Mouse (Mus musculus) gastrocnemius, postnatal 36 days (tissue): ENCODE data around the gene Ntm. TPM values are rescaled to one million over a fixed set of nuclear protein-coding genes. Genes with fewer than 3 reads are reported as not detected.

Experiments
- DNase-seq, 2 experiments: peaks; one replicate each; pipeline ENCODE4 v3.0.0; 2022
- intact Hi-C: fragments of 180-260 bp; cut with DNase I; formaldehyde crosslinking; loops from one replicate; pipeline ENCODE4 v1.15.1; 2025
- total RNA-seq, 2 experiments: library from RNA; stranded (reverse); gene quantifications; 2 replicates each; pipeline ENCODE4 v1.2.3; 2021

The Ntm gene
- total RNA-seq, 2 experiments from 2014 or later, result 0.64 to 1.5 TPM

DNA sequence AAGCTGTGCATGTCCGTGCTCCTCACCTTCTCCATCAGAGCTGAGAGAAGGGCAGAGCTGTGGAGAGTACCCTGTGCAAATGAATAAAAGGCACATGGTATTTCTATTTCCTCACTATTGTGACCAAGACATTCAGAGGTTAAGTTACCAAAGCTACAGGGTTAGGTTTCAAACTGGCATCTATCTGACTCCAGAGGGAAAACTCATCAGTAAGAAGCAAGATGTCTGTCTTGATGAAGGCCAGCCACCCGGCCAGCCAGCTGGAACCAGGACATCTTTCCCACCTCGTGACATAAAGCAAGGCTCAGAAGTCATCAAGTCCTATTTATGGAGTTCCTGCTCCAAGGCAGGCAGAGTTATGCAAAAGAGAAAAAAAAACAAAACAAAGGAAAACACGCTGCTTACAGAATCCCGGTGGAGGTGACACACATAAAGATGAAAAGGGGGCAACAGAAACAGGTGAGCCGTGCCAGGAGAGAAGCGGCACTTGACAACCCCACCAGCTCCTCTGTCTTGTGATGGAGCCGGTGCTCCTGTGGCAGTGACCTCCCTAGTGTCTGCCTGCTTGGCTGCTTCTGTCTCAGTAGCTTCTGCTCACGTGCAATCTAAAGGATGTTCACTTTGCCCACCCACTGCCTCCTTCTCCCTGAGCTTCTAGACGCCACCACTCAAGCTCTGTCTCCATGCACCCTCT, 694.2 kb downstream of the Ntm start:
- no peak for DNase-seq
- intact Hi-C loops, result no loop called here

DNA sequence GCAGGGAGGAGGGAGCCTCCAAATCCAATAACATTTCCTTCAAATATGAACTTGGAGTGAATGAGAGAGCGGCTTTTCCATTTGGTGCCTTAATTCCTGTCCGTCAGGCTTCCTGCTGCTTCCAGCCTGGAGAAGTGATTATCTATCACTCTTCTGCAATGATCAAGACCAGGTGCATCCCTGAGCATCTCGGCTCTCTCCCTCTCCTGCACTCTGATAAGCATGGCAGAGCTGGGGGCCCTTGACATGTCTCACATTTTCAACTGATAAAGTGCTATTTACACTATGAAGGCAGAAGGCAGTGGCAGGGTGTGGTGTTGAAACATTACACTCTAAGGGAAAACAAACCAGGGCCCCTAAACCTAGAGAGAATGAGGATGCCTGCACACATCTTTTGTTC, 695.3 kb downstream of the Ntm start:
- intact Hi-C loops, result no loop called here
- DNase-seq, result no peak

DNA sequence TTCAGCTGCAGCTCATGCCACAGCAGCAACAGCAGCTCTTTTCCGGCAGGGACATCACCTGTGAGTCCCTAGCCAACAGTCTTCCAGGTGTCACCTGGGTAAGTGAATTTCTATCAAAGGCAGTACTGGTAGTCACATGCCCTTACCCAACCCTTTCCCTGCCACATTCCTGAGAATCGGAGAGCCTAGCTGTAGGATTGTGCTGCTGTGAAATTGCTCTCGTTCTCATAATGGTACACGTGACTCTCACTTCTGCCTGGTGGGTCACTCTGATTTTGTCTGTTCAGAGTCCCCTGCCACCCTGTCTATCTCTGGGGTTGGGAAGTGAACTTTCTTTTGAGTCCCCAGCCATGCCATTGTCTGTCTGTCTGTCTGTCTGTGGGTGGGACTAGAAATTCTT, 697.8 kb downstream of the Ntm start:
- intact Hi-C loops, result no loop called here
- no peak for DNase-seq

DNA sequence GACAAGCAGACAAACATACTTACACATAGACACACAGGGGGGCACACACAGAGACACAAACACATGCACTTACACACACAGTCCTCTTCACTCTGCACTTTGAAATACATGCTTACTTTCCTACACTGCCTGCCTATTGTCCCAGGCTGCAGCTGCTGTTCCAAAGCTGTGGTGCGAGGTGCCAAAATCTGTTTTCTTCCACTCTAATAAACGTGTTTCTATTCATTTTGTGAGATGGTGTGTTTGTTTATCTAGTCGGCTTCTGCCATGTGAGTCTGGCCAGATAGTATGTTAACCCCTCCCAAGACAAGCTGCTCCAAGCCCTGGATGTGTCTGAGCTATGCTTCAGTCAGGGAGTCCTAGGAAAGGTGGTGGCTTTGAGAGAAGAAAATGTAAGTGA, 700.1 kb downstream of the Ntm start:
- no peak for DNase-seq
- intact Hi-C loops, result no loop called here

DNA sequence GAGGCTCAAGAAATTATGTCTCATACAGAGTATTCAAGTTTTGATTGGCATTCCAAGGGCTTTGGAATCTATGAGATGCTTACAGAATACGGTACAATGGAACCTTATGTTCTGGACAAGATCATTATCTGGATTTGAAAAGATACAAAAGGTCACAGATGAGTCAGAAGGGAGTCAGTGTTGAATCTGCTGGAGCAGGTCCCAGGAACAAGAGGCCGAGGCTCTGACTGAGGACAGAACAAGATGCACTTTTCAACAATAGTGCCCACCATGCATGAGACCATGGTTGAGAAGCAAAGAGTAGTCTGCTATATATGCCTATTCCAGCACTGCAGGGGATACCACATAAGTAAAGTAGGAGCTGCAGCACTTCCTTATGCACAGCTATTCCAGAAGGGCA, 710.1 kb downstream of the Ntm start:
- intact Hi-C loops, result no loop called here

DNA sequence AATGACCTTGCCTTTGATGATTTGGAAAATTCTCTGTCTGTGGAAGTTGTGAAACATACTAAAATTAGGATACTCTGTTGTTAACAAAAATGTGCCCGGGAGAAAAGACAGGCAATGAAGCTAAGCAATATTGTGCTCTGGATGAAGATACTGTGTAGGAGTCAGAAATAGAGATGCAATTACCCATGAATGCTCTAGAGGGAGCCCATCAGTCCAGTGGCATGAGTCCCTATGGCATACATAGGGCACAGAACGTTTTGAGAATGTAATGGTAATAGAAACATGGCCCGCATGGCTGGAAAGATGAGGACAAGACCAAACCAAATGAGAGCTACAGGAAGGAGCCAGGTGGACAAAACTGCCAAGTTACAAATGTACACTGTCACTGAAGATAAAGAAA, 712.1 kb downstream of the Ntm start:
- DNase-seq, result no peak
- intact Hi-C loops, result no loop called here

More for the DNA sequence above, 710.1 kb downstream of the Ntm start:
- no peak for DNase-seq

DNA sequence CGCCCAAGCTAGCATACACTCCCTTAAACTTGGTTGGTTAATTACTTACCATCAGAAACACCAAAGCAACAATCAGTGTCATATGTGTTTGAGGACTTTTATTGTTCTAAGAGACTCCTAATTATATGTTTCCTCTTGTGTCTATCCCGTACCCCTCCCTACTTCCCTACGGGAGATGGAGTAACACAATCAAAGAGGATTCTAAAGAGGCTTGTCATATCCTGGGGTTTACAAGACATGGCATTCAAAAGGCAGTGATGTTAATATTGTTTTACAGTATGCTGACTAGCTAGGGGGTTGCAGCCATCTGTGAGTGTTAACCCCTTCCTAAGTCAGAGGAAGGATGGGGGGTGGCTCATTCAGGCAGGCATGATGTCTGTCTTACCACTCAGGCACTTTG, 715.1 kb downstream of the Ntm start:
- DNase-seq, result no peak
- intact Hi-C loops, result no loop called here

DNA sequence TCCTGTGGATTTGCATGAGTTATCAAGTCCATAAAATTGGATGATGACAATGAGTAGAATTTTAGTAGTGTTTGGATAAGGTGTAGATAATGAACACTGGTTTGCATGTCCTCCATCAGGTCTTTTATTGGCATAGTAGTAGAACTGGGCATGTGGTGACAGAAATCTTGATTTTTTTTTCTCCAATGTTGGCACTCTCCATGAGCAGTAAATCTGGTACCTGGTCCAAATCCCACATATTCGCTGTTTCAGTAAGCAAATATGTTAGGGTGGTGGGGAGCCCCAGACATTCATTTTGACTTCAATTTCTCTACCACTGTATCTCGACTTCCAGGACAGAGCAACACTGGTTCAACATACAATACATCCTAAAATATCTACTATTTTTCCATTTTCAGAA, 718.9 kb downstream of the Ntm start:
- DNase-seq, result no peak
- intact Hi-C loops, result no loop called here

DNA sequence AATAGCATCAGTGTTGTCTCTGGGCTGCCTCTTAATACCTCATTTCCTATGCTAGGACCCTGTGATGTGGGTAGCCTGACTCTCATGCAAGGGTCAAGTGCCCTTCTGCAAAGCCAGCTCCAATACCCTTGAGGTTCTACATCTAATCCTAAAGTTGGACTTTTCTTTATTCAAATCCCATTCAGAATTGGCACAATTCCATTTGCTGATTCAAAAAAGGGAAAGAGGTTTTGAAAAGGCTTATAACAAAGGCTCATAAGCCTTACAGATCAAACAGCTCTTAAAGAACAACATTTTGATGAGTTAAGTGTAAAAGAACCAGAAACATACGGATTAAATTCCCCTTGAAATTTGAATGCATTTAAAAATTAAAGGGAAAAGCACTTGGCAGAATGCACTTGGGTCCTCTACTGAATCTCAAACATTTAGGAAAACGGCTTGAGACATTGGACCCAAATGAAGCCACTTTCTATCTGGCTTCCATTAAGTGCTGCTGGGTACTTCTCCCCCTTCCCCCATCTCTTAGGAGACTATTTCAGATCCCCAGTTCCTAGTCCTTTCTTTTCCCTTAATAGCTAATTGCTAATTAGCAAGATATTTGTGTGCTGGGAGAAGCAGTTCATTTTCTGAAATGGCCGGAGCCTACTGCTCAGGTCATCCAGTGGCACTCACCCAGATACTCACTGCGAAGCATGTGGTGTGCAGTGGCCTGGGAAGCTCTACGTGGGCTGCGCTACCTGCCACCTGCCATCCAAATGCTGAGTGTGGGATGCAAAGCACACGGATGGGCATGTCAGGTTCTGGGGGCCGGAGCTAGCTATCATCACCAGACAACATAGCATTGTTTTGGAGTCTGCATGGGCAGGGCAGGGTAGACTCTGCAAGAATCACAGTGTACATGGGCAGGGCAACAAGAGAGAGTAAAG, 720.2 kb downstream of the Ntm start:
- DNase-seq, result no peak
- intact Hi-C loops, result no loop called here

DNA sequence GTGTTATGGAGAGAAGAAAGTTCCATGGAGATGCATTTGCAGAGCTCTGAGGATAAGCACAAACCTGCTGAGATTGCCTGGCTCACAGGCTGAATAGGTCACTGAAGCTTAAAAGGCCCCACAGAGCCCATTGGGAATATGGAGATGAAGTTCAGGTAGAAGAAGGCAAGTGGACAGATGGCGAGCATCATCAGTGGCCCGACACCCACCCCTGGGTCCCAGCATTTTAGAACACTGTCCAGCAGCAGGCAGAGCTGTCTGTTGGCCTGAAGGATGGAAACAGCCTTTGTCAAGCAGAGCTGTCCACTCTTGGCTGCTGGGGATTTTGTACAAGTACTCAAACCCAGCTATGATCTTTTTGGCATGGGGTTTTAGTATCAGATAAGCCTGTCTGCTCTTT, 722.1 kb downstream of the Ntm start:
- intact Hi-C loops, result no loop called here

DNA sequence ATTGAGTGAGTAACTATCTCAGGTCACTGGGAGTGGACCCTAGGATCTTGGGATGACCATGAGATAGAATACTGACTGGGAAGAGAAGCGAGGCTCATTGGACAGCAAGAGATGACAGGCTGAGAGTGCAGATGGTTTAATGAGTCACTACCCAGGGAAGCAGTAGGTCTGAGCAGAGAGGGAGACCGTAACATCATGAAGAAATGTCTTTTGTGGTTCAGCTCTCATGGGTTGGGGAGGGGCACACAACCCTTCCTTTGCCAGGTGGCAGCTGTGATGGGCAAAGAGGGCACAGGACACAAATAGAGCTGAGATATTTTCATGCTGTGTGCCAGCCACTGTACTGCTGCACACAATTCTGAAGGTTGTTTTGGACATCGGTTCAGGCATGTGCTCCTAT, 724.0 kb downstream of the Ntm start:
- intact Hi-C loops, result no loop called here
- DNase-seq, result no peak

More for the DNA sequence above, 722.1 kb downstream of the Ntm start:
- no peak for DNase-seq

DNA sequence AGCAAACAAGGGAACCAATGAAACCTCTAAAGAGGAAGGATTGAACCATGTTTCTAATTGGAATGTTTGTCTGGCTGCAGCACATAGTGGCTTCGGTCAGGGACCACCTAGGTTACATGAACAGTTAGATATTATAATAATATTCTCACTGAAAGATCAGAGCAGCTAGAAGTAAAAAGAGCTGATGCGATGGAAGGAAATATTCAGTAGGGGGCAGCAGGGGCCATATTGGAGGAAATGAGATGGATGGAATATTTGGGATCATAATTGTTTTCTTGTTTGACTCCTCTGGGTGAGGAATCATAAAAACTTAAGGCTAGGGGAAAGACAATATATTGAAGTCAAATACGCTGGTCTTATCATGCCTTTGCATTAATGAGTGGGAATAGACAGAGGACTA, 726.2 kb downstream of the Ntm start:
- intact Hi-C loops, result no loop called here
- no peak for DNase-seq

DNA sequence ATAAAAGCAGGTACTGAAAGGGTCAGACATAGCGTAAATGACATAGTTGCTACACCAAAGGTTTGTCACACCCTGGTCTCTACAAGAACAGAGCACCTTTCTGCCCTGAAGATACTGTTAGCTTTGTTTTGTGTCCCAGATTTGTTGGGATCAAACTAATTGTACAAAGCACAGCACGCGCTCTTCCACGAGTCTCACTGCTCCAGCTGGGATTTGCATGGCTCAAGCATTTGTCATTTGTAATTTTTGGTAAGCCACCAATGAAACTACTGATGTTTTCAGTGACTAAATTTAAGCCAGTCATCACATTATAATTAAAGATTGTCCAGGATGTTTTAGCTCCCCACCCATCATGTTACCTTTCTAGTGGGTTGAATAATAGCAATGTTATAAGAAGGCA, 735.2 kb downstream of the Ntm start:
- no peak for DNase-seq
- intact Hi-C loops, result no loop called here

DNA sequence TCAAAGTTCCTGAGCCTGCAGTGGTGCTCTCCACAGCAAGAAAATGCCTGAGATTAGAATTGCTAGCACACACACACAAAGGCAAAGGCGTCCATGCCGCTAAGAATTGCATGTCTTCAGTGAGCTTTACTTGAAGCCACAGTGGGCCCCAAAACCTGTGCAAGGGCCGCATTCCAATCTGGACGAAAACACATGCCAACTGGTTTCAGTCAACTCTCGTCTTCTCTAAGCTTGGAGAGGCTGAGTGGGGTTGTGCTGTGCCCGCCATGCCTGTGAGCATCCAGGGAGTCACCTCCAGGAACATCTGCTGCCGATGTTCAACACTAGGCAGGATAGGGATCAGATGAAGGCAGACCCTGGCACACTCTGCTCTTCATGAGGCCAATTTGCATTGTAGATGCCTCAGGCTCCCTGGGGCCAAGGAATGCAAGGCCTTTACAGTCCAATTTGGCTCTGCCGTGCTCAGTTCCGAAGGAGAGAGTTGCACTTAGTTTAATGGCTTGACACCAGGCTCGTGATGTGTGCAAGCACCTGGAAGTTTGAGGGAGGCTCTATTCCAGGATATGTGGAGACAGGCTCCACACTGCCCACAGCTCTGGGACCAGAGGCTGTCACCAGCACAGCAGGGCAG, 739.9 kb downstream of the Ntm start:
- DNase-seq, result no peak
- intact Hi-C loops, result no loop called here

DNA sequence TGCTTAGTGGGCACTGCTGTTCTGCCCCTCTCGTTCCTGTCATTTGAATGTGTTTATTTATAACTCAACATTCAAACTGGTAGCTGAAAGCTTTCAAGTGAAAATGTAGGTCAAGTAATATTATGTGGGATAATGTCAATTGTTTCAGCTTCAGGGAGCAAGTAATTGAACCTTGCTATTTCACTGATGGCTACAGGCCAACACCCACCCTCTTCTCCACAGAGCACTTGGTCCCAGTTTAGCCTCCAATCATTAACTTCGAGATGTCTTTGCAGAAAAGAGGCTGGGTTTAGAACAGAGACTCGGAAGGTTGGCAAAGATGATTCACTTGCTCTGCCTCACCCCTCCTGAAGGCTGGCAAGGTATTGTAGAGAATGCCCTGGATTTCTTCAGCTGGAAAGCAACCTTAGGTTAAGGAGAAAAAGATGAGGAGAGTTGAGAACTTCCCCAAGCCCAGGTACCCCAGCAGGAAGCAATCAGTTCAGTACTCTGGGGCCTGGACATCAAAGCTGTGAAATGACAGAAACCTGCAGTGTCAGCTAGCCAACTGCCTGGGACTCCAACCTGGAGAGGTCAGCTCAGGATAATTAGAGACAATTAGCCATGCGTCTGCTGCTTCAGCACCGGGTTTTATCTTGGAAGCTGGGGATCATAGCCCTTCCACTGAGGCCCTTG, 741.9 kb downstream of the Ntm start:
- no peak for DNase-seq
- intact Hi-C loops, result no loop called here

DNA sequence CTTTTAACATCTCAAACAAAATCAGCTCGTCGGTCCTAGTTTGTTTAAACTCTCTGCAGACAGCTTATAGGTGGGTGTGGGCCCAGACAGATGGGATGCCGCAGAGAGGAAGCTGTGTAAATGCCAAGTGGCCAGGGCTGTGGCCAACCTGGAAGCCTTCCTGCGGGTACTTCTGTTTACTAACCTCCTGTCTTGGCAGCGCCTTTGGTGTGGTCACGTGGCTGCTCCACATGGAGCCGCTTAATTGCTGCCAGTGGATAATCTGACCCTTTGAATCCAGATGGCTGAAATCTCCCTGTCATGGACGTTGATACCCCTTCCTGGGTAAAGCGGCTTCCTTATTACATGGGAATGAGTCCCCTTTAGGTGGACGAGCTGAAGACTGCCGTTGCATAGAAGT, 742.4 kb downstream of the Ntm start:
- intact Hi-C loops, result no loop called here
- peak in 1 of 2 experiments; percentile 12 for DNase-seq

DNA sequence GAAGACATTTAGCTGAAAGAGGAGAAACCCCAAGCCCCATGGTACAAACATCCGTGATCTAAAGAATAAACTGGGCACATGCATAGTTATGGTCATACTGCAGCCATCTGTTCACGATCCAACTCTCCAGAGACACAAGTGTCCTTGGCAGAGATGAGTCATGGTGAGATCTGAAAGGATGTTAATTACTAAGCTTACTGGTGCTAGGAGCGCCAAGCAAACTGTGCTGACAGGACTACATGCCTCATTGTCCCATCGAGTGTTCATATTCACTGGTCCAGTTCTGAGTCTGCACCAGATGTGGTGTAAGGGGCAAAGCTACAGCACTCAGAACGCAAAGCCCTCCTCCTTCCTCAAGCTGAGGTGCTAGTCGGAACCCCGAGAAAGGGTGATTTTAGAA, 745.0 kb downstream of the Ntm start:
- intact Hi-C loops, result no loop called here

DNA sequence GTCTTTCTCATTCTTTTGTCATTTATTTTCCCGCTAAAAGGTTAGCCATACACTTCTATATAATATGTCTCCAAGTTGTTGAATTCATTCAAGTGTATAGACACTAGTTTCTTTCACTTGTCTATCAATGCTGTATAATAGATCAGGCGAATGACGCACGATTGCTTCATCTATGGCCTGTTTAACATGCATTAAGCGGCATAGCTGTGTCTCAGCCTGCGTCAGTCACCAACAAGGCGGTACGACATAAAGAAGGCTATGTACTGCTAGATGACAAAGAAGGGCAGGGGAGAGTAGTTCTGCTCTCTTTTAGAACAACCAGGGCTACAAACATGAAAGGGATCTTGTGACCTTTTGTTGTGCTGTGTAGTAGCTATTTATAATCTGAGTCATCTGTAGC, 746.4 kb downstream of the Ntm start:
- intact Hi-C loops, result no loop called here
- no peak for DNase-seq

More for the DNA sequence above, 745.0 kb downstream of the Ntm start:
- no peak for DNase-seq

DNA sequence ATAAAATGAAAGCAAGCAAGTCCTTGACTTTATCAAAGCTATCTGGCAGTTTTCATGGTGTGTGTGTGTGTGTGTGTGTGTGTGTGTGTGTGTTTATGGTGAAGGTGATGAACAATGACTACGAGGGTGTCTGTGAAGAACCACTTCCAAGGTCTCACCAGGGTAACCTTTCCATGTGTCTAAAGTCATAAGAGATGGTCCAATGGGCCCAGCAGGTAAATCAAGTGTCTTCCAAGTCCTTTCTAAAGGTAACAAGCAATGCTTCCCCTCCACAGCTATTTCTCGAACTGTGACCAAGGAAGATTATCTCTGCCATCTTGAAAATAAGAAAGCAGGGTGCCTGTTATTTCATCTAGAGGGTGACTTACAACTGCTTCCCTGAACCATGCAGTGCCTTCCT, 747.1 kb downstream of the Ntm start:
- no peak for DNase-seq
- intact Hi-C loops, result no loop called here

DNA sequence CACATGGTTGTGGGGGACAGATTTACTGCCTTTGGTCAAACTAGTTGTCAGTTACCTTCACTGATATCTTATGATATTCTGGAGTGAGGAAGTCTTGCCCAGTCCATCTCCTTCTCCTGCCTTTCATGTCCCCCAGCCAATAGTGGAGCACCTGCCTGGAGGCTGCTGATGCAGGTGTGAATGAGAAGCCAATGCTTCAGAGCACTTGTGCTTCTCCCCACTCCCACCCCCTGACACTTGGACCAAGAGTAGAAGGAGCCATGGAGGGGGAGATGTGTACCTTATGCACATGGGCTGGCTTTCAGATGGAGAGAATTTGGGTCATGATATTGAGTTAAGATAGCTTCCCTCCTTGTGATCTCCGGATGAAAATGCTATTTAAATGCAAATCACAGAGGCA, 747.7 kb downstream of the Ntm start:
- intact Hi-C loops, result no loop called here
- no peak for DNase-seq

DNA sequence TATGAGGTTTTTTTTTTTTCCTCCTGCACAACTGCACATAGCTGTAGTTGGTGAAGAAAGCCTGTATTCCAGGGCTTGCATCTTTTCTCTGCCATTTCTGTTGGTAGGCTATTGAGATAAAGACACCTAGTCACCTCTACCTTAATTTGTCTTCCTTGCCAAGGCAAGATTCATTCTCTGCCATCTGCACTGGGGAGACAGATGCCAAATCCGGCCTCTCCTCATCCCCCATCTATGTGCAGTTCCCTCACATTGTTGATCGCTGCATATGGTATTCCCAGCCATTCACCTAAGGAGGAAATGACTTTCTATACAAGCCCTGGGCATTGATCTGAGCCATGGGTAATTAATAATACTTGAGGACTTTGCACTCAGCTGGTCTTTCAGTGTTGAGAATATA, 753.7 kb downstream of the Ntm start:
- no peak for DNase-seq
- intact Hi-C loops, result no loop called here
